Mouse (Mus musculus): ENCODE measurements around the gene March9. TPM values are rescaled to one million over a fixed set of nuclear protein-coding genes. Genes with fewer than 3 reads are reported as not detected.

Gene March9
- polyA plus RNA-seq, 1 experiment from 2014 or later = 0.81 TPM

DNA sequence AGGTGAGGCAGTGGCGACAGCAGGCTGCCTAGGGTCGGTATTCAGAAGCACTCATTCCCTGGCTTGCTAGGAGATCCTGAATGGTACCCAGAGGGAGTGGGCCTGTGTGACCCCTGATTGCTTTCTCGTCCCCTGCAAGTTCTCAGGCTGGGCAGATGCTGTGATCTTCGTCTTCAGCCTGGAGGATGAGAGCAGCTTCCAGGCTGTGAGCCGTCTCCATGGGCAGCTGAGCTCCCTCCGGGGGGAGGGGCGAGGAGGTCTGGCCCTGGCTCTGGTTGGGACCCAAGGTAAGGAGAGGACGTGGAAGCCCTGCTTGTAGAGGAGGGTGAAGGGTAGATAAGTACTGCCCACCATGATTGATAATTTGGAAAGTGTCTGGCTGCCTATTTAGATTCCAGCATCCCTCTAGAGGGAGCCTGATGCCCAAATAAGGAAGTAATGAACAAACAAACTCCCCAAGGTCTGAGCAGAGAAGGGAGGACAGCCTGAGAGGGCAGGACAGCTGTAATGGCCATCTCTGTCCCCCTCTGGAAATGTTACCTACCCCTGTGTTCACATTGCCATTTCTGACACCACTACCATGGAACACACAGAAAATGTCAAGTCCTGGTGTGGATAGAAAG lies 23.4 kb upstream of the March9 start:
- no peak for ATAC-seq (ENCODE audit: low FRiP score, low TSS enrichment)
- H3K36me3 ChIP-seq (ENCODE audit: control insufficient read depth, insufficient read depth, low read length) = no peaks in the 10 kb centered on the region
- no peak overlapping the region for H3K4me2 ChIP-seq (replicated peaks; ENCODE audit: low read depth)
- no peak for TF ChIP-seq EP300 (optimal IDR thresholded peaks at IDR 0.05)
- TF ChIP-seq CTCF (IDR thresholded peaks at IDR 0.05; ENCODE audit: low read depth) = peak; percentile 38
- no peaks in the 10 kb centered on the region; the same call in 1 of the 2 replicates for H3K4me1 ChIP-seq (replicated peaks; ENCODE audit: control insufficient read depth, insufficient read depth)
- WGBS = 29% methylated on average over 8 of the region's 8 CpGs
- peaks cover 5% of the 10 kb centered on the region for H3K27me3 ChIP-seq (ENCODE audit: control insufficient read depth, insufficient read depth, low read length)
- DNase-seq (ENCODE audit: low spot score) = no peak
- H3K27ac ChIP-seq (replicated peaks) = no peak overlapping the region
- no peak overlapping the region for H3K9ac ChIP-seq (ENCODE audit: low read length)
- no peak overlapping the region for H3K4me3 ChIP-seq (ENCODE audit: low read depth, low read length)
- H3K9me3 ChIP-seq (ENCODE audit: control insufficient read depth, low read length) = no peaks in the 10 kb centered on the region

DNA sequence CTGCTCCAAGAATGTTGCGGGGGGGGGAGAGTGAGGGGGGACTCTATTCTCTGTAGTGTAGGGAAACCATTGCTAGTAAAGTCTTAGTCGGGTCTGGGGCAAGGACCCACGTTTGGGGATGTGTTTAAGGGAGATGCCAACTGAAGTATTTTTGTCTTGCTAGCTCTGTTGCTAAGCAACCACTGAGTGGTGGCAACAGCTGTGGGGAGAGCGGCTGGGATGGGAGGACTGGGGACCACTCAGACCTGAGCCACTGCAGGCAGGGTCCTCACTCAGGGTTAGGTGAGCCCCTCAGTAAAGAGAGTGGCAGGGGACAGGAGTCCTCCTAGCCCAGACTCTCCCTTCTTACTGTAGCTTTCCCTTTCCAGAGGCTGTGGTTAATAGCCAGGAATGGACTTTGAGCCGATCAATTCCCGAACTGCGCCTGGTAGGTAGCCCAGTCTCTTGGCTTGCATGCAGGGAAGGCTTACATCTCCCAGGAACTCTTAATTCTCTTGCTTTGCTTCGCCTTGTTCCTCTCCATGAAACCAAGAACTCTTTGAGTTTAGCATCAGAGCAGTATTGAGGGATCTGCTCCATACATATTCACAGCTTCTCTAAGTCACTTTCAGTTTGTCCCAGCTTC lies 22.1 kb upstream of the March9 start:
- no peaks in the 10 kb centered on the region for H3K36me3 ChIP-seq (ENCODE audit: control insufficient read depth, insufficient read depth, low read length)
- H3K4me1 ChIP-seq (replicated peaks; ENCODE audit: control insufficient read depth, insufficient read depth) = no peaks in the 10 kb centered on the region; the same call in 1 of the 2 replicates
- H3K4me3 ChIP-seq (ENCODE audit: low read depth, low read length) = peak overlapping the region; percentile 29; the same call in 1 of the 2 replicates
- no peaks in the 10 kb centered on the region for H3K9me3 ChIP-seq (ENCODE audit: control insufficient read depth, low read length)
- no peak overlapping the region for H3K4me2 ChIP-seq (replicated peaks; ENCODE audit: low read depth)
- WGBS = 25% methylated on average over 8 of the region's 8 CpGs
- no peak for TF ChIP-seq EP300 (optimal IDR thresholded peaks at IDR 0.05)
- no peak for TF ChIP-seq CTCF (IDR thresholded peaks at IDR 0.05; ENCODE audit: low read depth)
- H3K27me3 ChIP-seq (ENCODE audit: control insufficient read depth, insufficient read depth, low read length) = peaks cover 5% of the 10 kb centered on the region
- ATAC-seq (ENCODE audit: low FRiP score, low TSS enrichment) = no peak
- H3K9ac ChIP-seq (ENCODE audit: low read length) = no peak overlapping the region
- no peak for DNase-seq (ENCODE audit: low spot score)
- H3K27ac ChIP-seq (replicated peaks) = no peak overlapping the region

DNA sequence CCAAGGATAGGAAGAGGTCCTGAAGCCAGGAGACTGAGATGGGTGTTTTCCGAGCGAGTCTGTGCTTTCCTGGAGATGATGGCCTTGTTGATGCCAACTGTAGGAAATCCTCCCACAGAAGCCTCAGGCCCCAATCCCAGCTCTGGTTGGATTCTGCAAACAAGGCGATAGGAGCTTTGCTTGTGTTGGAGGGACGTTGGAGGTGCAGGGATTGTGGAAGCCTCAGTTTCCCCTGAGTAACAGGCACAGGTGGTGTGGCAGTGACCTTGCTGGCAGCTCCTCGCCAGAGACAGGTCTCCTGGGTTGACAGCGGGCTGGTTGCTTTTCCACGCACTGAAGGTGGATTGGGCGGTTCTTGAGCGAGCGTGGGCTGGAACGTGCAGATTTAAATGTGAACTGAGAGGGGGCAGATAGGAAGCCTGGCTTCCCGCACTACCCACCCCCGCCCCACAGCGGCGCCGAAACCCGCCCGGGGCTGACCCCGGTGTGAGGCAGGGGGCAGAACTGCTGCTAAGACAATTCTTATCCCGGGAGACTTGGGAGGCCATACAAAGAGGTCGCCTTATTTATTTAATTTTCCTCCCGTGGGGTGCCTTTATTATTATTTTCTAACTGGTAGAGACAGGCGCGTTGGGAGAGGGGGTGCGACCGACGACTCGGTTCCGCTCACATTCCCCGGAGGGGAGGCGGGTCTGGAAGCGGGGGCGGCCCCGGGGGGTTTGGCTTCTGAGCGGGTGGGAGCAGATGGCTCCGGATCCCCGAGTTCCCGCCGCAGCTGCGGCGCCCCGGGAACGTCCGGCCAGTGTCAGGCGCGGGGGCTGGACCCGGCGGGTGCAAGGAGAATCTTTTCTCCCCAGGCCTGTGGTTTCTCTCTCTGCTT lies 21.2 kb upstream of the March9 start:
- H3K9me3 ChIP-seq (ENCODE audit: control insufficient read depth, low read length) = no peaks in the 10 kb centered on the region
- no peak overlapping the region; the same call in 1 of the 2 replicates for H3K9ac ChIP-seq (ENCODE audit: low read length)
- no peaks in the 10 kb centered on the region for H3K36me3 ChIP-seq (ENCODE audit: control insufficient read depth, insufficient read depth, low read length)
- peak overlapping the region; percentile 29 for H3K4me3 ChIP-seq (ENCODE audit: low read depth, low read length)
- 8% methylated on average over 48 of the region's 48 CpGs for WGBS
- H3K27me3 ChIP-seq (ENCODE audit: control insufficient read depth, insufficient read depth, low read length) = peaks cover 5% of the 10 kb centered on the region
- DNase-seq (ENCODE audit: low spot score) = no peak
- H3K4me1 ChIP-seq (replicated peaks; ENCODE audit: control insufficient read depth, insufficient read depth) = no peaks in the 10 kb centered on the region; the same call in 1 of the 2 replicates
- H3K4me2 ChIP-seq (replicated peaks; ENCODE audit: low read depth) = peak overlapping the region; percentile 51
- H3K27ac ChIP-seq (replicated peaks) = no peak overlapping the region
- 0 out of 2 replicates have a peak, but pooled peaks have one; percentile 6 for TF ChIP-seq CTCF (IDR thresholded peaks at IDR 0.05; ENCODE audit: low read depth)
- no peak for TF ChIP-seq EP300 (optimal IDR thresholded peaks at IDR 0.05)
- no peak for ATAC-seq (ENCODE audit: low FRiP score, low TSS enrichment)

DNA sequence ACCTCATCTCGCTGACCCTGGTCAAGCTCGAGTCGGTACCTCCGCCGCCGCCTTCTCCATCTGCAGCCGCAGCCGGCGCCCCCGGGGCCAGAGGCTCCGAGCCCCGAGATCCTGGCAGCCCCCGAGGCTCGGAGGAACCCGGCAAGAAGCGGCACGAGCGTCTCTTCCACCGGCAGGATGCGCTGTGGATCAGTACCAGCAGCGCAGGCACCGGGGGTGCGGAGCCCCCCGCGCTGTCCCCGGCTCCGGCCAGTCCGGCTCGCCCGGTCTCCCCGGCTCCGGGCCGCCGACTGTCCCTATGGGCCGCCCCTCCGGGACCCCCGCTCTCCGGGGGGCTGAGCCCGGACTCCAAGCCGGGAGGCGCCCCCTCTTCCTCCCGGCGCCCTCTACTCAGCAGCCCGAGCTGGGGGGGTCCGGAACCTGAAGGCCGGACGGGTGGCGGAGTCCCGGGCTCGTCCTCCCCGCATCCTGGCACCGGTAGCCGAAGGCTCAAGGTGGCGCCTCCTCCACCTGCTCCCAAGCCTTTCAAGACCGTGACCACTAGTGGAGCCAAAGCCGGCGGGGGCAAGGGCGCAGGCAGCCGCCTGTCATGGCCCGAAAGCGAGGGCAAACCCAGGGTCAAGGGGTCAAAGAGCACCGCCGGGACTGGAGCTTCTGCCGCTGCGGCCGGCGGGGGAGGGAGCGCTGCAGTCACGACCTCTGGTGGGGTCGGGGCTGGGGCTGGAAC lies 19.8 kb upstream of the March9 start:
- DNase-seq (ENCODE audit: low spot score) (no peak), ATAC-seq (ENCODE audit: low FRiP score, low TSS enrichment) (0 out of 2 replicates have a peak, but pooled peaks have one; percentile 5)
- no peaks in the 10 kb centered on the region for H3K36me3 ChIP-seq (ENCODE audit: control insufficient read depth, insufficient read depth, low read length)
- H3K9me3 ChIP-seq (ENCODE audit: control insufficient read depth, low read length) = no peaks in the 10 kb centered on the region
- no peak overlapping the region for H3K27ac ChIP-seq (replicated peaks)
- no peaks in the 10 kb centered on the region; the same call in 1 of the 2 replicates for H3K4me1 ChIP-seq (replicated peaks; ENCODE audit: control insufficient read depth, insufficient read depth)
- H3K4me2 ChIP-seq (replicated peaks; ENCODE audit: low read depth) = peak overlapping the region; percentile 70
- 3% methylated on average over 54 of the region's 70 CpGs for whole genome bisulfite sequencing
- peaks cover 5% of the 10 kb centered on the region for H3K27me3 ChIP-seq (ENCODE audit: control insufficient read depth, insufficient read depth, low read length)
- H3K4me3 ChIP-seq (ENCODE audit: low read depth, low read length) = peak overlapping the region; percentile 49
- no peak for TF ChIP-seq EP300 (optimal IDR thresholded peaks at IDR 0.05)
- peak; percentile 56 for TF ChIP-seq CTCF (IDR thresholded peaks at IDR 0.05; ENCODE audit: low read depth)
- H3K9ac ChIP-seq (ENCODE audit: low read length) = peak overlapping the region; percentile 38
